Comparison of ENCODE assay signal across 8 mouse cellular contexts in the genomic region with DNA sequence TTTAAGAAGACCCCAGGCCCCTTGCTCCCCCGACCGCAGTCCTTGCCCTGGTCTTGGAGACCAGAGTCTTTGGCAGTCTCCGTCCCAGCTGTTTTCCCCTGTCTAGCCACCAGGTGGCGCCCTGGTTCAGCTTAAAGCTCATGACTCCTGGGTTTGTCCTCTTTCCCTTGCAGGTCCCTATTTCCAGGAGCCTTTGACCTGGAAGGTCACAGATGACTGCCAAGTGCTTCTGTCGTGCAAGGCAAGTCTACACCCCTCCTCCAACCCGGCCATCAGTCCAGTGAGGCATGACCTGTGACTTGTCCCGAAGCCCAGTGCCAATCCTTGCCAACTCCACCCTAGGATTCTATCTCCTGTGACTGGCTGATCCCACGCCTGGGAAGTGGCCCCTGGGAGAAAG. TPM values are rescaled to one million over a fixed set of nuclear protein-coding genes. Genes with fewer than 3 reads are reported as not detected.
A peak's percentile ranks its signal among the peaks of the same experiment; 100 is the strongest.
DNase-seq lines count a peak whose midpoint lies in the region; ATAC-seq and TF ChIP-seq lines count a peak whose summit lies in the region.

No protein-coding gene starts in this region.

- H3K36me3 ChIP-seq in kidney, embryonic 14.5 days (ENCODE audit: control insufficient read depth, insufficient read depth, low read length) = no peaks in the 10 kb centered on the region
- H3K36me3 ChIP-seq in limb, embryonic 14.5 days (ENCODE audit: control insufficient read depth, insufficient read depth, low read length) = no peaks in the 10 kb centered on the region

- no peaks in the 10 kb centered on the region for H3K27me3 ChIP-seq in kidney, embryonic 14.5 days (ENCODE audit: control insufficient read depth, insufficient read depth, low read length)
- H3K27me3 ChIP-seq in limb, embryonic 14.5 days (ENCODE audit: control insufficient read depth, insufficient read depth, low read length) = no peaks in the 10 kb centered on the region

- H3K9me3 ChIP-seq in kidney, embryonic 14.5 days (ENCODE audit: control insufficient read depth, low read length) = peaks cover 8% of the 10 kb centered on the region
- H3K9me3 ChIP-seq in limb, embryonic 14.5 days (ENCODE audit: control insufficient read depth, low read length) = no peaks in the 10 kb centered on the region

- ATAC-seq in common myeloid progenitor, adult 5-6 weeks (replicated peaks; ENCODE audit: low read depth, poor library complexity, severe bottlenecking) = peak; percentile 84
- ATAC-seq in kidney, embryonic 14.5 days (ENCODE audit: low FRiP score, low TSS enrichment) = peak; percentile 68
- ATAC-seq in limb, embryonic 14.5 days (ENCODE audit: low FRiP score, low read depth) = no peak; the same call in 1 of the 2 replicates

- no peak for TF ChIP-seq POLR2A in limb, embryonic 14.5 days (IDR thresholded peaks at IDR 0.05; ENCODE audit: borderline replicate concordance, extremely low read depth, insufficient read depth, insufficient read length)

- DNase-seq in 3134 (ENCODE audit: extremely low read depth, insufficient read length, low spot score) (peak; percentile 63), adipocyte (ENCODE audit: low spot score) (peak; percentile 96)
- peak; percentile 85 to 86 for DNase-seq in gastrocnemius, postnatal 4 days (ENCODE audit: low spot score in 2 of 2)
- peak; percentile 86 for DNase-seq in limb, embryonic 14.5 days (ENCODE audit: low spot score)
- peak; percentile 67 to 80 for DNase-seq in natural killer cell, adult 2 months (ENCODE audit: low spot score in 2 of 2)
- peak; percentile 28 for DNase-seq in telencephalon, adult 2 months (ENCODE audit: low read depth, low spot score)

- no peak overlapping the region for H3K9ac ChIP-seq in kidney, embryonic 14.5 days (ENCODE audit: low read depth, low read length)
- no peak overlapping the region for H3K9ac ChIP-seq in limb, embryonic 14.5 days (ENCODE audit: low read depth, low read length, severe bottlenecking)

- H3K27ac ChIP-seq in kidney, embryonic 14.5 days (ENCODE audit: low read depth, low read length) = no peak overlapping the region
- H3K27ac ChIP-seq in limb, embryonic 14.5 days (replicated peaks; ENCODE audit: low read depth, low read length) = no peak overlapping the region

- 12% methylated on average over 8 of the region's 8 CpGs for WGBS in kidney, embryonic 14.5 days
- WGBS in limb, embryonic 14.5 days = 26% methylated on average over 8 of the region's 8 CpGs

- no peaks in the 10 kb centered on the region for H3K4me1 ChIP-seq in kidney, embryonic 14.5 days (ENCODE audit: control insufficient read depth, insufficient read depth, low read length)
- H3K4me1 ChIP-seq in limb, embryonic 14.5 days (ENCODE audit: control insufficient read depth, insufficient read depth, low read length) = peaks cover 3% of the 10 kb centered on the region; the same call in 1 of the 2 replicates

- no peak overlapping the region for H3K4me2 ChIP-seq in kidney, embryonic 14.5 days (replicated peaks; ENCODE audit: low read depth, low read length)
- no peak overlapping the region for H3K4me2 ChIP-seq in limb, embryonic 14.5 days (replicated peaks; ENCODE audit: low read depth, low read length, severe bottlenecking)

- H3K4me3 ChIP-seq in kidney, embryonic 14.5 days (ENCODE audit: low read length) = no peak overlapping the region
- H3K4me3 ChIP-seq in limb, embryonic 14.5 days (replicated peaks; ENCODE audit: low read length) = no peak overlapping the region

RNA-seq across cellular contexts. Expression of a gene that starts 42.0 kb away (rescaled TPM):
- total RNA-seq in common myeloid progenitor, adult 5-6 weeks (2017) = not detected in 2 replicates
- total RNA-seq in gastrocnemius, postnatal 4 days (2021) = 100 to 1,000 TPM; 107 to 112 TPM
- 0.06 and 0.35 TPM in 2 replicates for polyA plus RNA-seq in kidney, embryonic 14.5 days (2014; fragmentation: Nextera tagmentation; extraction: Ambion mirVana)
- 8.1 and 12.7 TPM in 2 replicates for polyA plus RNA-seq in limb, embryonic 14.5 days (2012; rRNA removed)
- 2.5 and 5.0 TPM in 2 replicates for polyA plus RNA-seq in limb, embryonic 14.5 days (2014; fragmentation: Nextera tagmentation; extraction: Ambion mirVana)

RNA-seq across cellular contexts. Expression of a gene that starts 54.0 kb away (rescaled TPM):
- 292 and 303 TPM in 2 replicates for total RNA-seq in common myeloid progenitor, adult 5-6 weeks (2017)
- total RNA-seq in gastrocnemius, postnatal 4 days (2021) = 10 to 100 TPM; 61.0 to 86.0 TPM
- polyA plus RNA-seq in kidney, embryonic 14.5 days (2014; fragmentation: Nextera tagmentation; extraction: Ambion mirVana) = 334 and 342 TPM in 2 replicates
- polyA plus RNA-seq in limb, embryonic 14.5 days (2012; rRNA removed) = 139 and 145 TPM in 2 replicates
- 258 and 273 TPM in 2 replicates for polyA plus RNA-seq in limb, embryonic 14.5 days (2014; fragmentation: Nextera tagmentation; extraction: Ambion mirVana)

Comparison
In these comparisons a context has a peak if more than half of its experiments do, and no peak if none do; other contexts are left out.
1. DNase-seq: peak in every context shown above with its lines; median percentile 96 in adipocyte; 86 in limb, embryonic 14.5 days; 86 in gastrocnemius, postnatal 4 days; 74 in natural killer cell, adult 2 months; 63 in 3134; 28 in telencephalon, adult 2 months.
2. RNA of a gene that starts 42.0 kb away (total RNA-seq): 107 to 112 TPM in gastrocnemius, postnatal 4 days; not detected in common myeloid progenitor, adult 5-6 weeks; every median in the first group is over 100 times any median in the second.